Mouse (Mus musculus): ENCODE measurements around the gene Slc50a1. TPM values are rescaled to one million over a fixed set of nuclear protein-coding genes. Genes with fewer than 3 reads are reported as not detected.

The Slc50a1 gene
- polyA plus RNA-seq, 1 experiment from 2014 or later = 38.4 TPM

GRCm38 (mm10) chr3:89315195-89315929, 45.0 kb upstream of the Slc50a1 start:
- peaks cover 24% of the 10 kb centered on the region for H3K4me1 ChIP-seq (ENCODE audit: control insufficient read depth, insufficient read depth, low read length)
- 6% methylated on average over 25 of the region's 26 CpGs for WGBS
- H3K36me3 ChIP-seq (ENCODE audit: control insufficient read depth, insufficient read depth, low read length) = peaks cover 3% of the 10 kb centered on the region; the same call in 1 of the 2 replicates
- peak; percentile 38 for ATAC-seq
- peak overlapping the region; percentile 49 for H3K9ac ChIP-seq (ENCODE audit: low read length)
- peak overlapping the region; percentile 57 for H3K4me2 ChIP-seq (ENCODE audit: low read length)
- peak overlapping the region; percentile 26 for H3K4me3 ChIP-seq (ENCODE audit: low read depth, low read length)
- peak; percentile 83 for DNase-seq (ENCODE audit: low spot score)
- peaks cover 30% of the 10 kb centered on the region for H3K27me3 ChIP-seq (replicated peaks; ENCODE audit: control insufficient read depth, insufficient read depth, low read length)
- no peaks in the 10 kb centered on the region for H3K9me3 ChIP-seq (replicated peaks; ENCODE audit: control insufficient read depth, low read length)
- no peak overlapping the region for H3K27ac ChIP-seq (ENCODE audit: low read depth, low read length)

- Histone ChIP-seq H3K9me3 (replicated peaks; ENCODE audit: control insufficient read depth, low read length) (no peaks in the 10 kb centered on the region), H3K4me2 (ENCODE audit: low read length) (peak overlapping the region; percentile 57), H3K4me1 (ENCODE audit: control insufficient read depth, insufficient read depth, low read length) (peaks cover 21% of the 10 kb centered on the region), H3K27ac (ENCODE audit: low read depth, low read length) (no peak overlapping the region), H3K27me3 (replicated peaks; ENCODE audit: control insufficient read depth, insufficient read depth, low read length) (peaks cover 25% of the 10 kb centered on the region), H3K4me3 (ENCODE audit: low read depth, low read length) (no peak overlapping the region), H3K36me3 (ENCODE audit: control insufficient read depth, insufficient read depth, low read length) (peaks cover 3% of the 10 kb centered on the region; the same call in 1 of the 2 replicates), H3K9ac (ENCODE audit: low read length) (no peak overlapping the region)
- ATAC-seq (no peak), DNase-seq (ENCODE audit: low spot score) (no peak)
- 32% methylated on average over 2 of the region's 2 CpGs for WGBS
These were observed 44.4 kb upstream of the Slc50a1 start for GRCm38 (mm10) chr3:89314791-89315190.

- ATAC-seq (no peak), DNase-seq (ENCODE audit: low spot score) (no peak)
- no peak overlapping the region for H3K9ac ChIP-seq (ENCODE audit: low read length)
- H3K27ac ChIP-seq (ENCODE audit: low read depth, low read length) = no peak overlapping the region
- WGBS = 71% methylated on average over 5 of the region's 5 CpGs
- H3K36me3 ChIP-seq (ENCODE audit: control insufficient read depth, insufficient read depth, low read length) = peaks cover 3% of the 10 kb centered on the region; the same call in 1 of the 2 replicates
- H3K27me3 ChIP-seq (replicated peaks; ENCODE audit: control insufficient read depth, insufficient read depth, low read length) = peaks cover 21% of the 10 kb centered on the region
- H3K4me3 ChIP-seq (ENCODE audit: low read depth, low read length) = no peak overlapping the region
- H3K4me2 ChIP-seq (ENCODE audit: low read length) = no peak overlapping the region
- H3K4me1 ChIP-seq (ENCODE audit: control insufficient read depth, insufficient read depth, low read length) = peaks cover 17% of the 10 kb centered on the region
- no peaks in the 10 kb centered on the region for H3K9me3 ChIP-seq (replicated peaks; ENCODE audit: control insufficient read depth, low read length)
These were observed 44.0 kb upstream of the Slc50a1 start for GRCm38 (mm10) chr3:89314340-89314739.

- H3K27me3 ChIP-seq (replicated peaks; ENCODE audit: control insufficient read depth, insufficient read depth, low read length) = no peaks in the 10 kb centered on the region
- no peak overlapping the region for H3K4me3 ChIP-seq (ENCODE audit: low read depth, low read length)
- no peaks in the 10 kb centered on the region for H3K36me3 ChIP-seq (ENCODE audit: control insufficient read depth, insufficient read depth, low read length)
- DNase-seq (ENCODE audit: low spot score) = peak; percentile 80
- H3K4me1 ChIP-seq (ENCODE audit: control insufficient read depth, insufficient read depth, low read length) = no peaks in the 10 kb centered on the region
- 3% methylated on average over 9 of the region's 9 CpGs for WGBS
- no peak overlapping the region for H3K4me2 ChIP-seq (ENCODE audit: low read length)
- H3K27ac ChIP-seq (ENCODE audit: low read depth, low read length) = no peak overlapping the region
- peak; percentile 86 for ATAC-seq
- H3K9ac ChIP-seq (ENCODE audit: low read length) = no peak overlapping the region
- no peaks in the 10 kb centered on the region for H3K9me3 ChIP-seq (replicated peaks; ENCODE audit: control insufficient read depth, low read length)
These were observed 37.7 kb upstream of the Slc50a1 start for GRCm38 (mm10) chr3:89308089-89308488.

- Histone ChIP-seq H3K4me2 (ENCODE audit: low read length) (no peak overlapping the region), H3K9me3 (replicated peaks; ENCODE audit: control insufficient read depth, low read length) (no peaks in the 10 kb centered on the region), H3K9ac (ENCODE audit: low read length) (no peak overlapping the region), H3K36me3 (ENCODE audit: control insufficient read depth, insufficient read depth, low read length) (no peaks in the 10 kb centered on the region), H3K27ac (ENCODE audit: low read depth, low read length) (no peak overlapping the region), H3K4me1 (ENCODE audit: control insufficient read depth, insufficient read depth, low read length) (no peaks in the 10 kb centered on the region), H3K4me3 (ENCODE audit: low read depth, low read length) (no peak overlapping the region), H3K27me3 (replicated peaks; ENCODE audit: control insufficient read depth, insufficient read depth, low read length) (no peaks in the 10 kb centered on the region)
- WGBS = 73% methylated on average over 8 of the region's 8 CpGs
- ATAC-seq = no peak
- DNase-seq (ENCODE audit: low spot score) = no peak
These were observed 35.4 kb upstream of the Slc50a1 start for GRCm38 (mm10) chr3:89305551-89306325.

- H3K4me1 ChIP-seq (ENCODE audit: control insufficient read depth, insufficient read depth, low read length) = no peaks in the 10 kb centered on the region
- no peak overlapping the region for H3K4me2 ChIP-seq (ENCODE audit: low read length)
- H3K4me3 ChIP-seq (ENCODE audit: low read depth, low read length) = no peak overlapping the region
- H3K36me3 ChIP-seq (ENCODE audit: control insufficient read depth, insufficient read depth, low read length) = no peaks in the 10 kb centered on the region
- no peak for ATAC-seq
- no peak overlapping the region for H3K27ac ChIP-seq (ENCODE audit: low read depth, low read length)
- no peak overlapping the region for H3K9ac ChIP-seq (ENCODE audit: low read length)
- DNase-seq (ENCODE audit: low spot score) = no peak
- 70% methylated on average over 4 of the region's 4 CpGs for whole genome bisulfite sequencing
- H3K9me3 ChIP-seq (replicated peaks; ENCODE audit: control insufficient read depth, low read length) = no peaks in the 10 kb centered on the region
- H3K27me3 ChIP-seq (replicated peaks; ENCODE audit: control insufficient read depth, insufficient read depth, low read length) = no peaks in the 10 kb centered on the region
These were observed 34.7 kb upstream of the Slc50a1 start for GRCm38 (mm10) chr3:89305105-89305504.

GRCm38 (mm10) chr3:89304440-89304839, 34.1 kb upstream of the Slc50a1 start:
- Histone ChIP-seq H3K4me1 (ENCODE audit: control insufficient read depth, insufficient read depth, low read length) (no peaks in the 10 kb centered on the region), H3K4me3 (ENCODE audit: low read depth, low read length) (no peak overlapping the region), H3K36me3 (ENCODE audit: control insufficient read depth, insufficient read depth, low read length) (no peaks in the 10 kb centered on the region), H3K9ac (ENCODE audit: low read length) (no peak overlapping the region), H3K9me3 (replicated peaks; ENCODE audit: control insufficient read depth, low read length) (no peaks in the 10 kb centered on the region), H3K27me3 (replicated peaks; ENCODE audit: control insufficient read depth, insufficient read depth, low read length) (0 out of 2 replicates have a peak, but pooled peaks cover 2% of the 10 kb centered on the region), H3K27ac (ENCODE audit: low read depth, low read length) (no peak overlapping the region), H3K4me2 (ENCODE audit: low read length) (no peak overlapping the region)
- DNase-seq (ENCODE audit: low spot score) (no peak), ATAC-seq (no peak)
- 66% methylated on average over 6 of the region's 6 CpGs for WGBS

- Histone ChIP-seq H3K27me3 (replicated peaks; ENCODE audit: control insufficient read depth, insufficient read depth, low read length) (0 out of 2 replicates have a peak, but pooled peaks cover 2% of the 10 kb centered on the region), H3K36me3 (ENCODE audit: control insufficient read depth, insufficient read depth, low read length) (no peaks in the 10 kb centered on the region), H3K4me3 (ENCODE audit: low read depth, low read length) (no peak overlapping the region), H3K9me3 (replicated peaks; ENCODE audit: control insufficient read depth, low read length) (no peaks in the 10 kb centered on the region), H3K9ac (ENCODE audit: low read length) (no peak overlapping the region), H3K4me2 (ENCODE audit: low read length) (no peak overlapping the region), H3K27ac (ENCODE audit: low read depth, low read length) (no peak overlapping the region), H3K4me1 (ENCODE audit: control insufficient read depth, insufficient read depth, low read length) (no peaks in the 10 kb centered on the region)
- 62% methylated on average over 2 of the region's 2 CpGs for whole genome bisulfite sequencing
- DNase-seq (ENCODE audit: low spot score) (no peak), ATAC-seq (no peak)
These were observed 30.1 kb upstream of the Slc50a1 start for GRCm38 (mm10) chr3:89300514-89300913.

GRCm38 (mm10) chr3:89300071-89300470, 29.7 kb upstream of the Slc50a1 start:
- DNase-seq (ENCODE audit: low spot score) = no peak
- H3K4me2 ChIP-seq (ENCODE audit: low read length) = peak overlapping the region; percentile 37; the same call in 1 of the 2 replicates
- H3K4me1 ChIP-seq (ENCODE audit: control insufficient read depth, insufficient read depth, low read length) = no peaks in the 10 kb centered on the region
- H3K4me3 ChIP-seq (ENCODE audit: low read depth, low read length) = no peak overlapping the region
- 0 out of 2 replicates have a peak, but pooled peaks cover 2% of the 10 kb centered on the region for H3K27me3 ChIP-seq (replicated peaks; ENCODE audit: control insufficient read depth, insufficient read depth, low read length)
- no peak overlapping the region for H3K27ac ChIP-seq (ENCODE audit: low read depth, low read length)
- H3K9ac ChIP-seq (ENCODE audit: low read length) = no peak overlapping the region
- no peaks in the 10 kb centered on the region for H3K9me3 ChIP-seq (replicated peaks; ENCODE audit: control insufficient read depth, low read length)
- ATAC-seq = no peak
- no peaks in the 10 kb centered on the region for H3K36me3 ChIP-seq (ENCODE audit: control insufficient read depth, insufficient read depth, low read length)
- 54% methylated on average over 1 of the region's 1 CpGs for WGBS

Measured in forebrain, embryonic 14.5 days (tissue).